Mouse (Mus musculus): Measurements from ENCODE around the gene Cutal. TPM values are rescaled to one million over a fixed set of nuclear protein-coding genes. Genes with fewer than 3 reads are reported as not detected.
A peak's percentile ranks its signal among the peaks of the same experiment; 100 is the strongest.

Gene Cutal
- polyA plus RNA-seq, 1 experiment from 2014 or later, result not detected

GRCm38 (mm10) chr2:34895503-34896113 lies 21.4 kb downstream of the Cutal start:
- Histone ChIP-seq H3K27ac (no peak overlapping the region), H3K9ac (no peak overlapping the region), H3K4me2 (no peak overlapping the region), H3K36me3 (ENCODE audit: poor library complexity, severe bottlenecking) (no peaks in the 10 kb centered on the region), H3K4me3 (no peak overlapping the region), H3K4me1 (no peaks in the 10 kb centered on the region), H3K27me3 (no peaks in the 10 kb centered on the region), H3K9me3 (replicated peaks) (no peaks in the 10 kb centered on the region)
- WGBS, result 85% methylated on average over 19 of the region's 19 CpGs
- ATAC-seq, result no peak

- Histone ChIP-seq H3K9ac (no peak overlapping the region), H3K27ac (no peak overlapping the region), H3K36me3 (ENCODE audit: poor library complexity, severe bottlenecking) (peaks cover 3% of the 10 kb centered on the region; the same call in 1 of the 2 replicates), H3K4me3 (no peak overlapping the region), H3K4me1 (no peaks in the 10 kb centered on the region), H3K9me3 (replicated peaks) (no peaks in the 10 kb centered on the region), H3K27me3 (no peaks in the 10 kb centered on the region), H3K4me2 (no peak overlapping the region)
- WGBS, result 88% methylated on average over 17 of the region's 17 CpGs
- no peak for ATAC-seq
These were observed 22.7 kb downstream of the Cutal start for GRCm38 (mm10) chr2:34896821-34897460.

- H3K9ac ChIP-seq, result no peak overlapping the region
- 19% methylated on average over 10 of the region's 10 CpGs for WGBS
- no peak for ATAC-seq
These were observed 23.6 kb downstream of the Cutal start for GRCm38 (mm10) chr2:34897820-34898219.

GRCm38 (mm10) chr2:34899682-34900081 lies 25.5 kb downstream of the Cutal start:
- Histone ChIP-seq H3K4me2 (no peak overlapping the region), H3K27ac (no peak overlapping the region), H3K4me1 (peaks cover 7% of the 10 kb centered on the region), H3K4me3 (no peak overlapping the region), H3K9me3 (replicated peaks) (no peaks in the 10 kb centered on the region), H3K9ac (no peak overlapping the region), H3K27me3 (no peaks in the 10 kb centered on the region), H3K36me3 (ENCODE audit: poor library complexity, severe bottlenecking) (peaks cover 10% of the 10 kb centered on the region; the same call in 1 of the 2 replicates)
- 88% methylated on average over 11 of the region's 11 CpGs for WGBS
- no peak for ATAC-seq

More at GRCm38 (mm10) chr2:34897820-34898219, 23.6 kb downstream of the Cutal start:
- Histone ChIP-seq H3K9me3 (replicated peaks) (no peaks in the 10 kb centered on the region), H3K4me3 (no peak overlapping the region), H3K27me3 (no peaks in the 10 kb centered on the region), H3K4me1 (no peaks in the 10 kb centered on the region), H3K36me3 (ENCODE audit: poor library complexity, severe bottlenecking) (peaks cover 10% of the 10 kb centered on the region; the same call in 1 of the 2 replicates), H3K4me2 (no peak overlapping the region), H3K27ac (no peak overlapping the region)

GRCm38 (mm10) chr2:34900412-34900811 lies 26.2 kb downstream of the Cutal start:
- ATAC-seq, result no peak
- H3K27ac ChIP-seq, result no peak overlapping the region
- no peaks in the 10 kb centered on the region for H3K27me3 ChIP-seq
- no peak overlapping the region for H3K9ac ChIP-seq
- no peak overlapping the region for H3K4me3 ChIP-seq
- no peaks in the 10 kb centered on the region for H3K9me3 ChIP-seq (replicated peaks)
- peaks cover 10% of the 10 kb centered on the region for H3K4me1 ChIP-seq
- H3K4me2 ChIP-seq, result no peak overlapping the region
- H3K36me3 ChIP-seq (ENCODE audit: poor library complexity, severe bottlenecking), result peaks cover 10% of the 10 kb centered on the region; the same call in 1 of the 2 replicates
- 90% methylated on average over 1 of the region's 1 CpGs for WGBS

GRCm38 (mm10) chr2:34901726-34902125 lies 27.5 kb downstream of the Cutal start:
- Histone ChIP-seq H3K4me2 (no peak overlapping the region), H3K4me3 (no peak overlapping the region), H3K27ac (no peak overlapping the region), H3K36me3 (ENCODE audit: poor library complexity, severe bottlenecking) (peaks cover 10% of the 10 kb centered on the region; the same call in 1 of the 2 replicates), H3K4me1 (peaks cover 12% of the 10 kb centered on the region), H3K27me3 (no peaks in the 10 kb centered on the region), H3K9ac (no peak overlapping the region), H3K9me3 (replicated peaks) (no peaks in the 10 kb centered on the region)
- WGBS, result 74% methylated on average over 4 of the region's 4 CpGs
- no peak for ATAC-seq

GRCm38 (mm10) chr2:34902731-34903130 lies 28.5 kb downstream of the Cutal start:
- Histone ChIP-seq H3K4me1 (peaks cover 12% of the 10 kb centered on the region), H3K9ac (no peak overlapping the region), H3K9me3 (replicated peaks) (no peaks in the 10 kb centered on the region), H3K4me3 (no peak overlapping the region), H3K4me2 (no peak overlapping the region), H3K27me3 (no peaks in the 10 kb centered on the region), H3K36me3 (ENCODE audit: poor library complexity, severe bottlenecking) (peaks cover 10% of the 10 kb centered on the region; the same call in 1 of the 2 replicates), H3K27ac (no peak overlapping the region)
- WGBS, result 86% methylated on average over 6 of the region's 6 CpGs
- ATAC-seq, result no peak

- Histone ChIP-seq H3K9ac (no peak overlapping the region), H3K9me3 (replicated peaks) (no peaks in the 10 kb centered on the region), H3K36me3 (ENCODE audit: poor library complexity, severe bottlenecking) (peaks cover 10% of the 10 kb centered on the region; the same call in 1 of the 2 replicates), H3K4me2 (no peak overlapping the region), H3K4me3 (no peak overlapping the region), H3K27me3 (no peaks in the 10 kb centered on the region), H3K27ac (no peak overlapping the region), H3K4me1 (peaks cover 12% of the 10 kb centered on the region)
- ATAC-seq, result no peak
- 88% methylated on average over 7 of the region's 7 CpGs for WGBS
These were observed 29.0 kb downstream of the Cutal start for GRCm38 (mm10) chr2:34903191-34903590.

GRCm38 (mm10) chr2:34903652-34904405 lies 29.6 kb downstream of the Cutal start:
- no peaks in the 10 kb centered on the region for H3K27me3 ChIP-seq
- peaks cover 12% of the 10 kb centered on the region for H3K4me1 ChIP-seq
- H3K9me3 ChIP-seq (replicated peaks), result no peaks in the 10 kb centered on the region
- H3K9ac ChIP-seq, result no peak overlapping the region
- peaks cover 10% of the 10 kb centered on the region; the same call in 1 of the 2 replicates for H3K36me3 ChIP-seq (ENCODE audit: poor library complexity, severe bottlenecking)
- no peak for ATAC-seq
- WGBS, result 85% methylated on average over 4 of the region's 4 CpGs
- no peak overlapping the region for H3K4me3 ChIP-seq
- H3K27ac ChIP-seq, result 0 out of 2 replicates have a peak overlapping the region, but pooled peaks have one; percentile 67
- peak overlapping the region; percentile 60 for H3K4me2 ChIP-seq

- Histone ChIP-seq H3K9ac (peak overlapping the region; percentile 47), H3K36me3 (ENCODE audit: poor library complexity, severe bottlenecking) (peaks cover 10% of the 10 kb centered on the region; the same call in 1 of the 2 replicates), H3K27ac (peak overlapping the region; percentile 67), H3K27me3 (no peaks in the 10 kb centered on the region), H3K4me2 (peak overlapping the region; percentile 60), H3K4me3 (peak overlapping the region; percentile 33), H3K9me3 (replicated peaks) (no peaks in the 10 kb centered on the region), H3K4me1 (peaks cover 12% of the 10 kb centered on the region)
- peak; percentile 97 for ATAC-seq
- under 1% methylated on average over 34 of the region's 34 CpGs for WGBS
These were observed 30.8 kb downstream of the Cutal start for GRCm38 (mm10) chr2:34904849-34905542.

- ATAC-seq, result no peak
- H3K27ac ChIP-seq, result no peak overlapping the region
- H3K9ac ChIP-seq, result no peak overlapping the region
- no peaks in the 10 kb centered on the region for H3K9me3 ChIP-seq (replicated peaks)
- peaks cover 12% of the 10 kb centered on the region for H3K4me1 ChIP-seq
- H3K4me2 ChIP-seq, result no peak overlapping the region
- H3K36me3 ChIP-seq (ENCODE audit: poor library complexity, severe bottlenecking), result peaks cover 10% of the 10 kb centered on the region; the same call in 1 of the 2 replicates
- 0 out of 2 replicates have a peak, but pooled peaks cover 4% of the 10 kb centered on the region for H3K27me3 ChIP-seq
- WGBS, result 80% methylated on average over 6 of the region's 6 CpGs
- H3K4me3 ChIP-seq, result no peak overlapping the region
These were observed 32.2 kb downstream of the Cutal start for GRCm38 (mm10) chr2:34906426-34906825.
